Mouse (Mus musculus) MEL (cell line): ENCODE measurements at regions not wholly inside any gene's neighbourhood (a gene's known extent, or its start where the extent isn't known, plus 50 kb on each side); places are given as distances from the start of the nearest gene placed in this dataset.
"Not testable (repeated sequence)": the region's sequence is repeated elsewhere in the genome, so short reads cannot be mapped to it uniquely, and the experiment has no call there.

Source experiments
- DNase-seq: peaks from one replicate; pipeline ENCODE4 v3.0.0; 2011; ENCODE audit warnings: low read depth, low spot score
- H3K27ac ChIP-seq: 2 replicates; pipeline ENCODE4 v1.5.1; 2012; ENCODE audit warnings: low read depth, mild to moderate bottlenecking, control low read depth, low read length, moderate library complexity; ENCODE audit not compliant: control insufficient read depth
- H3K27me3 ChIP-seq, 2 experiments: fragments of 150-350 bp in 1 of 2; sonication (generic) in 1 of 2; 2 replicates each; pipeline ENCODE4 v1.6.1; 2012; ENCODE audit warnings: low read length in 2 of 2, mild to moderate bottlenecking in 2 of 2, improper control_type of control experiment in 1 of 2, moderate library complexity in 1 of 2; ENCODE audit not compliant: insufficient read depth in 2 of 2, control insufficient read depth in 1 of 2
- H3K36me3 ChIP-seq, 2 experiments: 2 replicates each; pipeline ENCODE4 v1.6.1; 2012 to 2014; ENCODE audit warnings: low read length in 2 of 2, improper control_type of control experiment in 1 of 2, inconsistent platforms in 1 of 2, mild to moderate bottlenecking in 1 of 2; ENCODE audit not compliant: insufficient read depth in 2 of 2, control insufficient read depth in 1 of 2
- H3K4me1 ChIP-seq, 2 experiments: fragments of 150-350 bp in 1 of 2; sonication (generic) in 1 of 2; 2 replicates each; pipeline ENCODE4 v1.6.1; 2012; ENCODE audit warnings: low read length in 2 of 2, improper control_type of control experiment in 1 of 2, mild to moderate bottlenecking in 1 of 2; ENCODE audit not compliant: insufficient read depth in 2 of 2, control insufficient read depth in 1 of 2
- H3K4me3 ChIP-seq, 2 experiments: fragments of 150-350 bp in 1 of 2; sonication (generic) in 1 of 2; 2 replicates each; pipeline ENCODE4 v1.5.1; 2012; ENCODE audit warnings: low read depth in 2 of 2, low read length in 2 of 2, mild to moderate bottlenecking in 2 of 2, moderate library complexity in 2 of 2, control low read depth in 1 of 2, improper control_type of control experiment in 1 of 2; ENCODE audit not compliant: control insufficient read depth in 1 of 2, insufficient read depth in 1 of 2
- H3K79me2 ChIP-seq: 2 replicates; pipeline ENCODE4 v1.6.1; 2012; ENCODE audit warnings: mild to moderate bottlenecking, low read length, moderate library complexity; ENCODE audit not compliant: control insufficient read depth, poor library complexity, insufficient read depth
- H3K9ac ChIP-seq: 2 replicates; pipeline ENCODE4 v1.6.1; 2012; ENCODE audit warnings: low read depth, mild to moderate bottlenecking, control low read depth, low read length, moderate library complexity; ENCODE audit not compliant: control insufficient read depth, poor library complexity, severe bottlenecking
- H3K9me3 ChIP-seq: fragments of 150-350 bp; sonication (generic); replicated peaks from 2 replicates; pipeline ENCODE4 v1.6.1; 2012; ENCODE audit warnings: mild to moderate bottlenecking, low read length, improper control_type of control experiment, moderate library complexity; ENCODE audit not compliant: insufficient read depth
- CHD1 ChIP-seq: IDR thresholded peaks from 2 replicates; pipeline ENCODE4 v1.6.1; 2012; ENCODE audit warnings: low read depth, mild to moderate bottlenecking, inconsistent platforms, low read length, improper control_type of control experiment
- CTCF ChIP-seq, 3 experiments: IDR thresholded peaks in 2 of 3; conservative IDR thresholded peaks in 1 of 3; 2 replicates each; pipeline ENCODE4 v1.5.1; 2011 to 2012; ENCODE audit warnings: low read length in 3 of 3, low read depth in 2 of 3, mild to moderate bottlenecking in 2 of 3, improper control_type of control experiment in 1 of 3, inconsistent platforms in 1 of 3, mixed read lengths in 1 of 3, moderate library complexity in 1 of 3; ENCODE audit not compliant: control insufficient read depth in 1 of 3, insufficient read depth in 1 of 3, poor library complexity in 1 of 3, severe bottlenecking in 1 of 3
- ELF1 ChIP-seq: IDR thresholded peaks from 2 replicates; pipeline ENCODE4 v1.6.1; 2014; ENCODE audit warnings: low read depth, mild to moderate bottlenecking, inconsistent platforms, low read length, improper control_type of control experiment, moderate library complexity
- EP300 ChIP-seq, 2 experiments: IDR thresholded peaks; 2 replicates each; pipeline ENCODE4 v1.6.1; 2011; ENCODE audit warnings: improper control_type of control experiment in 2 of 2, low read length in 2 of 2, low read depth in 1 of 2, mild to moderate bottlenecking in 1 of 2
- ETS1 ChIP-seq: IDR thresholded peaks from 2 replicates; pipeline ENCODE4 v1.6.1; 2012; ENCODE audit warnings: low read depth, mild to moderate bottlenecking, inconsistent platforms, low read length, improper control_type of control experiment, moderate library complexity
- GATA1 ChIP-seq: IDR thresholded peaks from 2 replicates; pipeline ENCODE4 v1.6.1; 2011; ENCODE audit warnings: low read depth, low read length, improper control_type of control experiment
- HCFC1 ChIP-seq: IDR thresholded peaks from 2 replicates; pipeline ENCODE4 v1.6.1; 2012; ENCODE audit warnings: low read depth, mild to moderate bottlenecking, inconsistent platforms, low read length, improper control_type of control experiment, moderate library complexity
- KAT2A ChIP-seq: conservative IDR thresholded peaks from 2 replicates; pipeline ENCODE4 v1.6.1; 2012; ENCODE audit warnings: low read depth, low read length, improper control_type of control experiment, inconsistent platforms
- MXI1 ChIP-seq: IDR thresholded peaks from 2 replicates; pipeline ENCODE4 v1.6.1; 2011; ENCODE audit warnings: mild to moderate bottlenecking, low read depth, low read length, improper control_type of control experiment
- MYB ChIP-seq: IDR thresholded peaks from 2 replicates; pipeline ENCODE4 v1.6.1; 2011; ENCODE audit warnings: mild to moderate bottlenecking, low read depth, low read length, improper control_type of control experiment
- NELFE ChIP-seq: IDR thresholded peaks from 2 replicates; pipeline ENCODE4 v1.6.1; 2011; ENCODE audit warnings: low read depth, low read length, improper control_type of control experiment
- NRF1 ChIP-seq: IDR thresholded peaks from 2 replicates; pipeline ENCODE4 v1.6.1; 2014; ENCODE audit warnings: low read depth, mild to moderate bottlenecking, inconsistent platforms, low read length, improper control_type of control experiment, moderate library complexity; ENCODE audit not compliant: poor library complexity, insufficient read depth, severe bottlenecking
- POLR2AphosphoS5 ChIP-seq: IDR thresholded peaks from 2 replicates; pipeline ENCODE4 v1.6.1; 2012; ENCODE audit warnings: low read depth, borderline replicate concordance, mild to moderate bottlenecking, inconsistent platforms, low read length, moderate library complexity, mixed read lengths
- SMC3 ChIP-seq: IDR thresholded peaks from 2 replicates; pipeline ENCODE4 v1.6.1; 2011; ENCODE audit warnings: low read depth, low read length, improper control_type of control experiment
- TAL1 ChIP-seq: IDR thresholded peaks from 2 replicates; pipeline ENCODE4 v1.6.1; 2012; ENCODE audit warnings: mild to moderate bottlenecking, inconsistent platforms, low read length, moderate library complexity, mixed read lengths
- USF1 ChIP-seq: IDR thresholded peaks from 2 replicates; pipeline ENCODE4 v1.6.1; 2014; ENCODE audit warnings: low read depth, mild to moderate bottlenecking, inconsistent platforms, low read length, improper control_type of control experiment, moderate library complexity
- USF2 ChIP-seq, 2 experiments: IDR thresholded peaks; 2 replicates each; pipeline ENCODE4 v1.6.1; 2011 to 2012; ENCODE audit warnings: improper control_type of control experiment in 2 of 2, low read length in 2 of 2, borderline replicate concordance in 1 of 2, inconsistent platforms in 1 of 2, low read depth in 1 of 2, mild to moderate bottlenecking in 1 of 2; ENCODE audit not compliant: insufficient read depth in 1 of 2
- ZC3H11A ChIP-seq: IDR thresholded peaks from 2 replicates; pipeline ENCODE4 v1.6.1; 2012; ENCODE audit warnings: low read depth, mild to moderate bottlenecking, inconsistent platforms, low read length, improper control_type of control experiment
- ZKSCAN1 ChIP-seq: IDR thresholded peaks from 2 replicates; pipeline ENCODE4 v1.6.1; 2012; ENCODE audit warnings: low read depth, mild to moderate bottlenecking, inconsistent platforms, low read length, improper control_type of control experiment, moderate library complexity
- ZNF384 ChIP-seq: IDR thresholded peaks from 2 replicates; pipeline ENCODE4 v1.6.1; 2012; ENCODE audit warnings: low read depth, mild to moderate bottlenecking, inconsistent platforms, low read length, improper control_type of control experiment

GRCm38 (mm10) chr16:86189874-86190273 lies 288.2 kb upstream of the Adamts5 start:
- no peaks in the 10 kb centered on the region for H3K79me2 ChIP-seq
- H3K4me3 ChIP-seq, result no peak overlapping the region
- no peak overlapping the region for H3K27ac ChIP-seq
- TF ChIP-seq ZKSCAN1 (no peak), SMC3 (no peak), GATA1 (no peak), CTCF (IDR thresholded peaks at IDR 0.05 in 2 of 3, conservative IDR thresholded peaks at IDR 0.05 in 1 of 3; ENCODE audit: control insufficient read depth in 1 of 3, insufficient read depth in 1 of 3, low read depth in 2 of 3, low read length in 3 of 3, poor library complexity in 1 of 3, severe bottlenecking in 1 of 3) (no peak), MYB (no peak), MXI1 (no peak), KAT2A (no peak), EP300 (IDR thresholded peaks at IDR 0.05; ENCODE audit: low read depth in 1 of 2, low read length in 2 of 2) (no peak), POLR2AphosphoS5 (no peak), TAL1 (no peak), USF1 (no peak), NRF1 (no peak), ETS1 (no peak), ZNF384 (no peak), CHD1 (no peak)
- no peaks in the 10 kb centered on the region for H3K4me1 ChIP-seq
- H3K9ac ChIP-seq, result no peak overlapping the region
- H3K36me3 ChIP-seq, result no peaks in the 10 kb centered on the region
- no peaks in the 10 kb centered on the region for H3K27me3 ChIP-seq
- no peaks in the 10 kb centered on the region for H3K9me3 ChIP-seq
- no peak for DNase-seq

- no peak for DNase-seq
- no peak for TF ChIP-seq USF2 (IDR thresholded peaks at IDR 0.05; ENCODE audit: borderline replicate concordance in 1 of 2, insufficient read depth in 1 of 2, low read depth in 1 of 2, low read length in 2 of 2)
- TF ChIP-seq HCFC1, result no peak
- TF ChIP-seq ETS1, result no peak
- no peak for TF ChIP-seq ZC3H11A
- no peak for TF ChIP-seq NRF1
- no peak for TF ChIP-seq ELF1
- TF ChIP-seq NELFE, result no peak
- TF ChIP-seq, all 39 proteins: peak for 0
- H3K79me2 ChIP-seq, result no peaks in the 10 kb centered on the region
- H3K27me3 ChIP-seq, result no peaks in the 10 kb centered on the region
- no peaks in the 10 kb centered on the region for H3K9me3 ChIP-seq
- no peaks in the 10 kb centered on the region for H3K4me1 ChIP-seq
- no peak overlapping the region for H3K9ac ChIP-seq
- no peaks in the 10 kb centered on the region for H3K36me3 ChIP-seq
- H3K27ac ChIP-seq, result no peak overlapping the region
- H3K4me3 ChIP-seq, result no peak overlapping the region
These were observed 287.3 kb upstream of the Adamts5 start for GRCm38 (mm10) chr16:86188966-86189365.

GRCm38 (mm10) chr16:86187609-86188008 lies 286.0 kb upstream of the Adamts5 start:
- H3K36me3 ChIP-seq, H3K9me3 ChIP-seq, H3K4me3 ChIP-seq, H3K4me1 ChIP-seq, DNase-seq, H3K27ac ChIP-seq, H3K27me3 ChIP-seq, H3K9ac ChIP-seq, H3K79me2 ChIP-seq: not testable (repeated sequence)
